8 mouse cellular contexts compared by ENCODE assay signal in the genomic region with DNA sequence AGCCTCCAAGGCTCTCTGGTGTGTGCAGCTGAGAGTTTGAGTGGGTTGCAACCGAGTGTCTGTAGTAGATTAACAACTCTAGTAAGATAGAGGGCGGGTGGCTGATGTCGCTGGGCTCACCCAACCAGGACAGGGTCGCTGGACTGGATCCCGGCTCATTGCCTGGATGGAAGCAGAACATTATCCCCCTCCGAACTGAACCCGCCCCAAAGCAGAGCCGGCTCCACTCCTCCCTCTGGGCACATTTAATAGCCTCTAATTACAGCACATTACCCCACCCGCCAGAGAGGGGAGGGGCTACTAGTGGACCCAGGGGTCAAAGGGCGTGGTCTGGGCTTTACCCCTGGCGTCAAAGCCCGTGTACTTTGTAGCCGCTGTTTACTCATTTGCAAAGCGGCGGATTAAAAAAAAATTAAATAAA. TPM values are rescaled to one million over a fixed set of nuclear protein-coding genes. Genes with fewer than 3 reads are reported as not detected.
DNase-seq lines count a peak whose midpoint lies in the region; ATAC-seq and TF ChIP-seq lines count a peak whose summit lies in the region.

No protein-coding gene starts in this region.

- no peak overlapping the region for H3K9ac ChIP-seq in neural tube, embryonic 11.5 days (ENCODE audit: low read length)
- H3K9ac ChIP-seq in lung, embryonic 15.5 days, result no peak overlapping the region; the same call in 1 of the 2 replicates
- H3K9ac ChIP-seq in stomach, postnatal 0 days (ENCODE audit: low read length), result peak overlapping the region; percentile 23; the same call in 1 of the 2 replicates

- WGBS in neural tube, embryonic 11.5 days, result 5% methylated on average over 15 of the region's 15 CpGs
- WGBS in lung, embryonic 15.5 days, result 15% methylated on average over 15 of the region's 15 CpGs
- 8% methylated on average over 15 of the region's 15 CpGs for WGBS in stomach, postnatal 0 days

- H3K4me3 ChIP-seq in neural tube, embryonic 11.5 days (ENCODE audit: low read depth, low read length), result no peak overlapping the region
- peak overlapping the region; percentile 53 for H3K4me3 ChIP-seq in lung, embryonic 15.5 days
- peak overlapping the region; percentile 58; the same call in 1 of the 2 replicates for H3K4me3 ChIP-seq in stomach, postnatal 0 days (ENCODE audit: low read depth, low read length)

- no peak for DNase-seq in neural tube, embryonic 11.5 days (ENCODE audit: low spot score)
- no peak for DNase-seq in neural tube, embryonic 10.5 days (ENCODE audit: extremely low spot score, low spot score)
- peak; percentile 79 for DNase-seq in cerebellum, adult 9-11 months
- peak; percentile 79 to 80 for DNase-seq in heart, adult 18-20 months
- DNase-seq in kidney, adult 8-10 months, result peak; percentile 92 to 93
- peak; percentile 72 for DNase-seq in stomach, postnatal 0 days (ENCODE audit: low spot score)
- no peak for DNase-seq in layer of hippocampus, adult 9-10 months (ENCODE audit: low spot score)

- peak overlapping the region; percentile 97 for H3K4me2 ChIP-seq in neural tube, embryonic 11.5 days (ENCODE audit: low read depth)
- H3K4me2 ChIP-seq in lung, embryonic 15.5 days, result peak overlapping the region; percentile 85
- H3K4me2 ChIP-seq in stomach, postnatal 0 days (replicated peaks; ENCODE audit: low read depth), result peak overlapping the region; percentile 92

- peaks cover 10% of the 10 kb centered on the region for H3K27me3 ChIP-seq in neural tube, embryonic 11.5 days (ENCODE audit: control insufficient read depth, insufficient read depth, low read length)
- peaks cover 4% of the 10 kb centered on the region; the same call in 1 of the 2 replicates for H3K27me3 ChIP-seq in lung, embryonic 15.5 days
- no peaks in the 10 kb centered on the region for H3K27me3 ChIP-seq in stomach, postnatal 0 days (ENCODE audit: control insufficient read depth, insufficient read depth, low read length)

- TF ChIP-seq EP300 in stomach, postnatal 0 days (optimal IDR thresholded peaks at IDR 0.05), result peak; percentile 2

- H3K4me1 ChIP-seq in neural tube, embryonic 11.5 days (ENCODE audit: control insufficient read depth, insufficient read depth, low read length), result peaks cover 18% of the 10 kb centered on the region
- peaks cover 40% of the 10 kb centered on the region for H3K4me1 ChIP-seq in lung, embryonic 15.5 days
- H3K4me1 ChIP-seq in stomach, postnatal 0 days (replicated peaks; ENCODE audit: control insufficient read depth, insufficient read depth), result peaks cover 11% of the 10 kb centered on the region

- no peak for ATAC-seq in neural tube, embryonic 11.5 days (ENCODE audit: insufficient read depth, low FRiP score, low TSS enrichment)
- ATAC-seq in lung, embryonic 15.5 days (ENCODE audit: borderline replicate concordance, extremely low read depth, low FRiP score, low TSS enrichment), result no peak
- no peak for ATAC-seq in stomach, postnatal 0 days (ENCODE audit: low FRiP score, low TSS enrichment)

- no peak overlapping the region for H3K27ac ChIP-seq in neural tube, embryonic 11.5 days (ENCODE audit: low read depth, low read length)
- peak overlapping the region; percentile 83 for H3K27ac ChIP-seq in lung, embryonic 15.5 days
- peak overlapping the region; percentile 90 for H3K27ac ChIP-seq in stomach, postnatal 0 days (replicated peaks)

- no peaks in the 10 kb centered on the region for H3K9me3 ChIP-seq in neural tube, embryonic 11.5 days (ENCODE audit: control insufficient read depth, low read length)
- H3K9me3 ChIP-seq in lung, embryonic 15.5 days, result no peaks in the 10 kb centered on the region
- no peaks in the 10 kb centered on the region for H3K9me3 ChIP-seq in stomach, postnatal 0 days (ENCODE audit: control insufficient read depth, low read length)

- no peaks in the 10 kb centered on the region for H3K36me3 ChIP-seq in neural tube, embryonic 11.5 days (ENCODE audit: control insufficient read depth, insufficient read depth, low read length)
- H3K36me3 ChIP-seq in lung, embryonic 15.5 days, result no peaks in the 10 kb centered on the region
- H3K36me3 ChIP-seq in stomach, postnatal 0 days (ENCODE audit: control insufficient read depth, insufficient read depth, low read length), result no peaks in the 10 kb centered on the region

- no peak for TF ChIP-seq CTCF in stomach, postnatal 0 days (IDR thresholded peaks at IDR 0.05; ENCODE audit: low read depth)

RNA-seq across cellular contexts. Expression of gene Hook2, which starts 1.1 kb away (rescaled TPM):
- polyA plus RNA-seq in neural tube, embryonic 11.5 days (2014; fragmentation: Nextera tagmentation; extraction: Ambion mirVana), result 10.5 and 12.9 TPM in 2 replicates
- total RNA-seq in heart, adult 18-20 months (2021), result 1 to 10 TPM; 2.7 TPM
- 23.2 and 23.9 TPM in 2 replicates for polyA plus RNA-seq in lung, embryonic 15.5 days (2015; fragmentation: Nextera tagmentation; extraction: Ambion mirVana)
- 28.8 and 30.9 TPM in 2 replicates for polyA plus RNA-seq in stomach, postnatal 0 days (2015; fragmentation: Nextera tagmentation; extraction: Ambion mirVana)

RNA-seq across cellular contexts. Expression of gene Junb, which starts 10.8 kb away (rescaled TPM):
- polyA plus RNA-seq in neural tube, embryonic 11.5 days (2014; fragmentation: Nextera tagmentation; extraction: Ambion mirVana), result 6.2 and 6.9 TPM in 2 replicates
- 10 to 100 TPM; 11.0 to 13.9 TPM for total RNA-seq in heart, adult 18-20 months (2021)
- 17.4 and 20.5 TPM in 2 replicates for polyA plus RNA-seq in lung, embryonic 15.5 days (2015; fragmentation: Nextera tagmentation; extraction: Ambion mirVana)
- polyA plus RNA-seq in stomach, postnatal 0 days (2015; fragmentation: Nextera tagmentation; extraction: Ambion mirVana), result 88.5 and 95.9 TPM in 2 replicates

RNA-seq across cellular contexts. Expression of gene Rnaseh2a, which starts 19.8 kb away (rescaled TPM):
- polyA plus RNA-seq in neural tube, embryonic 11.5 days (2014; fragmentation: Nextera tagmentation; extraction: Ambion mirVana), result 92.9 and 116 TPM in 2 replicates
- 10 to 100 TPM; 45.6 to 48.4 TPM for total RNA-seq in heart, adult 18-20 months (2021)
- 114 and 120 TPM in 2 replicates for polyA plus RNA-seq in lung, embryonic 15.5 days (2015; fragmentation: Nextera tagmentation; extraction: Ambion mirVana)
- polyA plus RNA-seq in stomach, postnatal 0 days (2015; fragmentation: Nextera tagmentation; extraction: Ambion mirVana), result 79.4 and 80.1 TPM in 2 replicates

RNA-seq across cellular contexts. Expression of gene Prdx2, which starts 19.9 kb away (rescaled TPM):
- polyA plus RNA-seq in neural tube, embryonic 11.5 days (2014; fragmentation: Nextera tagmentation; extraction: Ambion mirVana), result 1,335 and 1,358 TPM in 2 replicates
- total RNA-seq in heart, adult 18-20 months (2021), result 100 to 1,000 TPM; 648 to 740 TPM
- polyA plus RNA-seq in lung, embryonic 15.5 days (2015; fragmentation: Nextera tagmentation; extraction: Ambion mirVana), result 727 and 733 TPM in 2 replicates
- polyA plus RNA-seq in stomach, postnatal 0 days (2015; fragmentation: Nextera tagmentation; extraction: Ambion mirVana), result 370 and 376 TPM in 2 replicates

RNA-seq across cellular contexts. Expression of gene Gm49661, which starts 20.1 kb away (rescaled TPM):
- polyA plus RNA-seq in neural tube, embryonic 11.5 days (2014; fragmentation: Nextera tagmentation; extraction: Ambion mirVana), result not detected in 2 replicates
- 1 to 10 TPM in 1 of 2 experiments, not detected in 1; 2.3 TPM for total RNA-seq in heart, adult 18-20 months (2021)
- polyA plus RNA-seq in lung, embryonic 15.5 days (2015; fragmentation: Nextera tagmentation; extraction: Ambion mirVana), result not detected in 2 replicates
- not detected in 2 replicates for polyA plus RNA-seq in stomach, postnatal 0 days (2015; fragmentation: Nextera tagmentation; extraction: Ambion mirVana)

Comparison
In these comparisons a context has a peak if more than half of its experiments do, and no peak if none do; other contexts are left out.
1. DNase-seq: peak in cerebellum, adult 9-11 months (single experiment), heart, adult 18-20 months (2 of 2), kidney, adult 8-10 months (2 of 2) and stomach, postnatal 0 days (single experiment); none in neural tube, embryonic 11.5 days (single experiment), neural tube, embryonic 10.5 days (single experiment) and layer of hippocampus, adult 9-10 months (single experiment).
2. Peak in every context shown above with its lines, with median percentiles within 50 percentile points of each other: H3K4me2 ChIP-seq.